Mouse (Mus musculus): ENCODE measurements around the gene Hs3st2. TPM values are rescaled to one million over a fixed set of nuclear protein-coding genes. Genes with fewer than 3 reads are reported as not detected.

The Hs3st2 gene
- polyA plus RNA-seq, 1 experiment: 8.8 TPM

GRCm38 (mm10) chr7:121501666-121502065 lies 110.0 kb downstream of the Hs3st2 start:
- no peak for TF ChIP-seq POLR2A (IDR thresholded peaks at IDR 0.05; ENCODE audit: borderline replicate concordance, extremely low read depth, insufficient read depth, insufficient read length, poor library complexity, severe bottlenecking)
- no peak for TF ChIP-seq CTCF (IDR thresholded peaks at IDR 0.05; ENCODE audit: borderline replicate concordance, extremely low read depth, insufficient read depth, insufficient read length)
- peak; percentile 27 for DNase-seq (ENCODE audit: low read depth)

DNA sequence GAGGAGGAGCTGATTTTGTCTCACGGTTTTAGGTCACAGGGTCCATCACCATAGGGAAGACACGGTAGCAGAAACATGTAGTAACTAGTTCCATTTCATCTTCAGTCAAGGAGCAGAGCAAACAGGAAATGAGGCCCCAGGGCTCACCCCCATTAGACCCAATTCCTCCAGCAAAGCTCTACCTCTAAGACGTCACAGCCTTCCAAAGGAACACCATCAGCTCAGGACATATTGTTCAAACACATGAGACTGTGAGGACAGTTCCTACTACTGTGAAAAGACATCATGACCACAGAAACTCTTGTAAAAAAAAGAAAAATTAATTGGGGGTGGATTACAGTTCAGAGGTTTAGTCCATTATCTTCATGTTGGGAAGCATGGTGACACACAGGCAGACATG lies 125.1 kb downstream of the Hs3st2 start:
- TF ChIP-seq POLR2A (IDR thresholded peaks at IDR 0.05; ENCODE audit: borderline replicate concordance, extremely low read depth, insufficient read depth, insufficient read length, poor library complexity, severe bottlenecking) (no peak), CTCF (IDR thresholded peaks at IDR 0.05; ENCODE audit: borderline replicate concordance, extremely low read depth, insufficient read depth, insufficient read length) (no peak)

GRCm38 (mm10) chr7:121517165-121517591 lies 125.5 kb downstream of the Hs3st2 start:
- TF ChIP-seq CTCF (IDR thresholded peaks at IDR 0.05; ENCODE audit: borderline replicate concordance, extremely low read depth, insufficient read depth, insufficient read length) (no peak), POLR2A (IDR thresholded peaks at IDR 0.05; ENCODE audit: borderline replicate concordance, extremely low read depth, insufficient read depth, insufficient read length, poor library complexity, severe bottlenecking) (no peak)
- DNase-seq (ENCODE audit: low read depth): no peak

More for the DNA sequence above, 125.1 kb downstream of the Hs3st2 start:
- no peak for DNase-seq (ENCODE audit: low read depth)

GRCm38 (mm10) chr7:121522125-121522524 lies 130.5 kb downstream of the Hs3st2 start:
- TF ChIP-seq POLR2A (IDR thresholded peaks at IDR 0.05; ENCODE audit: borderline replicate concordance, extremely low read depth, insufficient read depth, insufficient read length, poor library complexity, severe bottlenecking) (no peak), CTCF (IDR thresholded peaks at IDR 0.05; ENCODE audit: borderline replicate concordance, extremely low read depth, insufficient read depth, insufficient read length) (no peak)
- no peak for DNase-seq (ENCODE audit: low read depth)

GRCm38 (mm10) chr7:121529023-121529422 lies 137.4 kb downstream of the Hs3st2 start:
- DNase-seq (ENCODE audit: low read depth): no peak
- TF ChIP-seq CTCF (IDR thresholded peaks at IDR 0.05; ENCODE audit: borderline replicate concordance, extremely low read depth, insufficient read depth, insufficient read length): no peak
- TF ChIP-seq POLR2A (IDR thresholded peaks at IDR 0.05; ENCODE audit: borderline replicate concordance, extremely low read depth, insufficient read depth, insufficient read length, poor library complexity, severe bottlenecking): no peak

DNA sequence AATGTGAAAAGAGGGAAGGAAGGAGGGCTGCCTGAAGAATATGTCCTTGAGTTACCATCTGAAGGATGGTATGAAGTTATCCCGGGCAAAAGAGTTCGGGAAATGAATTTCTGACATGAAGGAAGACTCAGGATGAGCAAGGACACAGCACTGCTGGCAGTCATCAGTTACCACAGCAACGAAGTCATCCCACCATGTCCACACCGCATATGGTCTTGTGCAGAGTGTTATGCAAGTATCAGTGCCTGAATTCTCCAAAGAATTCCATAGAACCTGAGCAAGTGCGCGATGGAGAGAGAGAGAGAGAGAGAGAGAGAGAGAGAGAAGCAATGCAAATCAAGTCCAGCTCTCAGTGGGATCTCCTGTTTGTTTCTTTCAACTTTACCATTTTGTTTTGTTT lies 142.0 kb downstream of the Hs3st2 start:
- TF ChIP-seq POLR2A (IDR thresholded peaks at IDR 0.05; ENCODE audit: borderline replicate concordance, extremely low read depth, insufficient read depth, insufficient read length, poor library complexity, severe bottlenecking): no peak
- DNase-seq (ENCODE audit: low read depth): no peak

DNA sequence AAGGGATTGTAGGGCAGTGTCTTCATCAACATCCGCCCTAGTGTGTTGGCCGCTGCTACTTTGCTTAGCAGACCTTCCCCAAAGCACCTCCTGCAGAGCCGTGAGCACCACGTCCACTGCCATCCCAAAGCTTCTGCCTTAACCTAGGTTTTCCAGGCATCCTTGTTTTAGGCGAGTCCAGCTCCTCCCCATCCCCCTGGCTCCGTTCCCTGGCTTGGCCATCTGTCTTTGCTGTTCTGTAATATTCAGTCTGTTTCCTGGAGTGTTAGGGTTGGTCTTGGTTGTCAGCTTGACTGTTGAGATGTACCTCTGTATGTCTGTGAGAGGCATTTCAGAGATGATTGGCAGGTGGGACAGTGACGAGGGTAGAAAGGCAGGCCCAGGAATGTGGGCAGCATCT lies 142.7 kb downstream of the Hs3st2 start:
- no peak for TF ChIP-seq POLR2A (IDR thresholded peaks at IDR 0.05; ENCODE audit: borderline replicate concordance, extremely low read depth, insufficient read depth, insufficient read length, poor library complexity, severe bottlenecking)
- no peak for TF ChIP-seq CTCF (IDR thresholded peaks at IDR 0.05; ENCODE audit: borderline replicate concordance, extremely low read depth, insufficient read depth, insufficient read length)
- DNase-seq (ENCODE audit: low read depth): no peak

DNA sequence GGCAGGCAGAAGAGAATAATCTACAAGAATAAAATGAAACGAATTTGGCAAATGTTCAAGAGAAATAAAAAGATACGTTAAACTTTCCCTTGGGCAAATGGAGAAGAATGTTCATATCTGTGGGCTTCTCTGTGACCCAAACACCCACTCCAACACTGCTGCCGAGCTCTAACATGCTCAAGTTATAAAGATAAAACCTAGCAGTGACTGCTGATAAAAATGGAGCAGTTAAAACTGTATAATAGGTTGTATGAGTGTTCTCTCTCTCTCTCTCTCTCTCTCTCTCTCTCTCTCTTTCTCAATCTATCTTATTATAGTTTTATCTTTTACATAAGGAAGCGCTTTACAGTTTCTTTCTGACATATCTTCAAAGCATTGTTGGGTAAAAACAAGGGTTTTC lies 144.3 kb downstream of the Hs3st2 start:
- DNase-seq (ENCODE audit: low read depth): no peak
- TF ChIP-seq POLR2A (IDR thresholded peaks at IDR 0.05; ENCODE audit: borderline replicate concordance, extremely low read depth, insufficient read depth, insufficient read length, poor library complexity, severe bottlenecking) (no peak), CTCF (IDR thresholded peaks at IDR 0.05; ENCODE audit: borderline replicate concordance, extremely low read depth, insufficient read depth, insufficient read length) (no peak)

DNA sequence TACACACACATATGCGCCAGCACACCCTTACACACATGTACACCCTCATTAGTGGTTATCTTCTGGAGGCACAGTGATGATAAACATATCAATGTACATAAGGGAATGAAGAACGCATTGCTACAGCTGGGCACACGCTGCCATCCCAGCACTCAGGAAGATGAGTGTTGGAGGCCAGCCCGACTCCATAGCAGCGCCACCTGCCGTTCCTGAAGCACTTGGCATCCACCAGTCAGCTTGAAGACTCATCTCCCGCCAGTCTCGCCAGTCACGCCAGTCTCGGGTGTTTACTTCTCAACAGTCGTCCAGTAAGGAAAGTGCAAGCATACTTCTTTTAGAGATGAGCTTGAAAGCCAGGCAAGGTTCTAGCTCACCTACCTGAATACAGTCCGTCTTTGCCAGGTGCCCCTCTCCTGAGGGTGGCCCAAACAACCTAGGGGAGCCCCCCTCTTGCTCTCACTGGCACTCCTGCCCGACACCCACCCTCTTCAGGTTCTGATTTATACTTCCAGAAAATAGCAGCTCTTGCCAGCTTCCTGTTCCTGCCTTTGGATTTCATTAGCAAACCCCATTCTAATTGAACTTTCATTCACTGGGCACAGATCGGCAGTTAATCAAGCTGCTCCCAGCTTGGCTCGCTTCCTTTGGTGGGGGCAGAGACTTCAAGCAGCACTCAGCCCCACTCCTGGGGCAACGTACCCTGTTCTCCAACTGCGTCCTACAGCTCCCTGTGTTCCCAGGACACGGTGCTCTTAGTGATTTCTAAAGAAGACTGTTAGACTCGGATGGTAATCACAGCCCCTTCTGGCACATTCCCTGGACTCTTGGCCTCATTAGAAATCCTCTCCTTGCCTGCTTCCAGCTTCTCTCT lies 148.0 kb downstream of the Hs3st2 start:
- DNase-seq (ENCODE audit: low read depth): peak; percentile 95
- no peak for TF ChIP-seq POLR2A (IDR thresholded peaks at IDR 0.05; ENCODE audit: borderline replicate concordance, extremely low read depth, insufficient read depth, insufficient read length, poor library complexity, severe bottlenecking)
- TF ChIP-seq CTCF (IDR thresholded peaks at IDR 0.05; ENCODE audit: borderline replicate concordance, extremely low read depth, insufficient read depth, insufficient read length): peak; percentile 42; the same call in 1 of the 2 replicates

DNA sequence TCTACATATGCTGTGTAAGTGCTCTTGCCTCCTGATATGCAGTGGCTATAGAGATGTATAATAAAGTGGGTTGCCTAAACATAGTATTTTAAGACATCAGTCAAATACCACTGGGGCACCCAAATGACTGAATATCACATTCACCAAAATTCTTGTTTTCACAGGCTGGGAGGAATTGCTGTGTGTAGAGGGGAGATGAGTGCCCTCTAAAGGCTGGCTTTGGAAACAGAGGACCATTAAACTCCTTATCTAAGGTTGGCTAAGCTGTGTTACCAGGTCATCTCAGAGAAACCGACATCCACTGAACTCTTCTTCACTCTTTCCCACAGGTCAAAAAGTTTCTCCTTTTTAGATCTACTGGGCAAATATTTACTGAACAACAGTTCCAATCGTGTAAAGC lies 150.8 kb downstream of the Hs3st2 start:
- DNase-seq (ENCODE audit: low read depth): peak; percentile 35
- TF ChIP-seq CTCF (IDR thresholded peaks at IDR 0.05; ENCODE audit: borderline replicate concordance, extremely low read depth, insufficient read depth, insufficient read length) (peak; percentile 43; the same call in 1 of the 2 replicates), POLR2A (IDR thresholded peaks at IDR 0.05; ENCODE audit: borderline replicate concordance, extremely low read depth, insufficient read depth, insufficient read length, poor library complexity, severe bottlenecking) (no peak)

DNA sequence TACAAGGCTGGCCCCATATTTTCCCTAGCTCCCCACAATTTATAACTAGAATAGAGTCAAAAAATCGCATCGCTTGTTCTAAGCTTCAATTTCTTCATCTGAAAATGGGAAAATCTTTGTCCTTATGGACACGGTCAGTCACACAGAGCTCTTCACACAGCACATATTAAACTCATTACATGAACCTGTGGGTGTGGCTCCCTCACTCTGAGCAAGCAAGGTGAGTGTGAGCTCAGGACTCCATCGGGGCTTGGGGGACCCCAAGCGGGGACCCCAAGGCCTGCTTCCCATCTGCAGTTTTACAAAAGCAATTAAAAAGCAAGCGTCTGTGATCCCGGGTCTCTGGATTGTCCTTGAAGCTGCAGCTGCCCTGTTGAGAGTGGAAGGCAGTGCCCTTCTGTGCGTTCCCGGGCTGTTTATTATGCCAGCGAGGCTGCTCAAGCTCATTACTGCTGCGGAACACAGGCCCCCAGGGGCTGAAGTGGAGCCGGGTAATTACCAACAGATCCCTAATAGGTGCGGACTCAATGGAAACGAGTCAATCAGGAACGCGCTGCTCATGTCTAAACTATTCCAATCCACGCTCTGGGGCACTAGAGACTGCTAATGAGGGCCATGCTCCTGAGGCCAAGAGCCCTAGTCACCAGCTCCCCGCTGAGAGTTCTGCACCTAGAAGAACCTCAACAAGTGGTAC lies 157.8 kb downstream of the Hs3st2 start:
- TF ChIP-seq POLR2A (IDR thresholded peaks at IDR 0.05; ENCODE audit: borderline replicate concordance, extremely low read depth, insufficient read depth, insufficient read length, poor library complexity, severe bottlenecking): no peak
- no peak for TF ChIP-seq CTCF (IDR thresholded peaks at IDR 0.05; ENCODE audit: borderline replicate concordance, extremely low read depth, insufficient read depth, insufficient read length)
- DNase-seq (ENCODE audit: low read depth): peak; percentile 96

Data from brain, embryonic 14.5 days (tissue).